Mouse (Mus musculus) mouse trophoblast stem cell (cell line): ENCODE data around the gene Josd1.

Experiments
- in situ Hi-C, 2 experiments: fragments of 300-500 bp; cut with MseI, MboI; formaldehyde crosslinking; loops; 2 replicates in 1 of 2; 3 replicates in 1 of 2; pipeline ENCODE4 v1.15.1; 2025

Gene Josd1

DNA sequence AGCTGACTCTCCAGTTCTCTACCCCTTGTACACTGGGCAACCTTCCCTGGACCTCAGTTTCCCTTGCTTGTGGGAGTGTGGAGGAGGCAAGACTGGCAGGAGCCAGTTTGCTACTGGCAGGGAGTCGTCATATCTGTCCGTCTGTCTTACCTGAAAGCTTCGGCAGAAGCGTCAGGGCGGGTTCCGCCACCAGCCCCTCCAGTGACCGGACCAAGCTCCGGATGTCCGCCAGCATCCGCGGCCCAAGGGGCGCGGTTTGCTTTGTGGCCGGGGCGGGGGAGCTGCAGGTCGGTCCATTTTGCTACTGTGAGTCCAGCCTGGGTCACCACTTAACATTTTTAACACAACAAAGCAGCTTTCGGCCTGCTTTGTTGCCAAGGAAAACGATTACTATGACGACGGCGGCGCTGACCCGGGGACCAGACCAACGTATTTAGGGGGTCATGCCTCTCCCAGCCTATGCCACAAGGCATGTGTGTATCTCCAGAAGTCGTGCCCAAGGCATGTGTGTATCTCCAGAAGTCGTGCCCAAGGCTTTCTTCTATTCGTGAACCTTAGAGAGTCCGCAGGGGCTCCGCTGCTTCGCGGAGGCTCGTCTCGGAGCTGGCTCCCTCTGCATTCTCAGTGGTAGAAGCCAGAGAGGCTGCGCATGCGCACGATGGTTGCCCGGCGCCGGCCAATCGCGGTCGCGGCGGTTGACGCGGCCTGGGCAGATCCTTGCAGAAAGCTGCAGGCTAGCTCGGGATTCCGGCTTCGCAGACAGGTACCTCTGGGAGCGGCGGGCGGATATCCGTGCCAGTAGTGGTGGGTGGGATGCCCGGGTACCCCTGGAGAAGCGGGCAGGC, 29.0 kb downstream of the Josd1 start, which contains the start of the genes Fam227a and Cby1:
Gene Fam227a (minus strand): TSS at position 426 of the 845 bp plus-strand sequence.
Gene Cby1 (plus strand): TSS at position 669 of the 845 bp plus-strand sequence.
- in situ Hi-C loops, result loop anchor here in 1 of 2 experiments (10.0 kb wide), 1 partner anchor 244 kb away; no protein-coding TSS in a partner anchor

DNA sequence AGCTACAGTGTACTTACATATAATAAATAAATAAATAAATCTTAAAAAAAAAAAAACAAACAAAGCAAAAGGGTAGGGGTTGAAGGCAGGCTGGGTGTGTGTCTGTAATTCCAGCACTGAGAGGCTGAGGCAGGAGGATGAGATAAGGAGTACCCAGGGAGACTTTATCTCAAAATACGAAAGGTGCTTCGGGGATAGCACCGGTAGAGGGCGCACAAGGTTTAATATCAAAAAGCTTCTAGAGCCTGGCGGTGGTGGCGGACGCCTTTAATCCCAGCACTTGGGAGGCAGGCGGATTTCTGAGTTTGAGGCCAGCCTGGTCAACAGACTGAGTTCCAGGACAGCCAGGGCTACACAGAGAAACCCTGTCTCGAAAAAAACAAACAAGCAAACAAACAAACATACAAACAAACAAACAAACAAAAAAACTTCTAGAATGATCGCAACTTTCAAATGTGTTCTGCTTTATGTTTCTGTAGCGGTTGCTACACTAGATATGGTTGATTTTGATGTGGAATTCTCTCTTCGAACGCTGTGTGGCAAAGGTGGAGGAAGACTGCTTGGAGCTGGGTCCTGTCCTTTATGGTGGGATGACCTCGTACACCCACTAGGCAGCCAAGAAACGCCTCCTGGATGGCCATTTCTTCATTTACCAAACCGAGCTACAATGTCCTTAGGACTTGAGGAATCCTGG, 29.7 kb downstream of the Josd1 start:
- in situ Hi-C loops, result loop anchor here in 1 of 2 experiments (10.0 kb wide), 1 partner anchor 243 kb away; no protein-coding TSS in a partner anchor

DNA sequence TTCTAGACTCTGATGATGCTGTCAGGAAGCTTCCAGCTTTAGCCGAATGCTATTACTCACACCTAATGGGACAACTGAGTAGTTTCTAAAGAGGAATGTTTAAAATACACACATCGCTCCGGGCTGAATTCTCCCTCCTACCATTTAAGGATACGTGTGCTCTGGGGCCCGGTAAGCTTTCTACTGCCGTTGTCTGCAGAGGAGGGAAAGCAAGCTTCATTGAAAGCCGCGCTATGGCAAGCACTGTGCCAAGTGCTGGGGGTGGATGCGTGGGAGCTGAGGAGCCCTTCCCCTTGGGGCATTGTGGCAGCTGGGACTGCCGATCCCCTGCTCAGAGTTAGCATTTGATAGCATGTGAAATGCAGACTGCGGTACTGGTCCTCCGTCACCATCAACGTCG, 31.3 kb downstream of the Josd1 start:
- in situ Hi-C loops, result loop anchor here in 1 of 2 experiments (10.0 kb wide), 1 partner anchor 242 kb away; no protein-coding TSS in a partner anchor

DNA sequence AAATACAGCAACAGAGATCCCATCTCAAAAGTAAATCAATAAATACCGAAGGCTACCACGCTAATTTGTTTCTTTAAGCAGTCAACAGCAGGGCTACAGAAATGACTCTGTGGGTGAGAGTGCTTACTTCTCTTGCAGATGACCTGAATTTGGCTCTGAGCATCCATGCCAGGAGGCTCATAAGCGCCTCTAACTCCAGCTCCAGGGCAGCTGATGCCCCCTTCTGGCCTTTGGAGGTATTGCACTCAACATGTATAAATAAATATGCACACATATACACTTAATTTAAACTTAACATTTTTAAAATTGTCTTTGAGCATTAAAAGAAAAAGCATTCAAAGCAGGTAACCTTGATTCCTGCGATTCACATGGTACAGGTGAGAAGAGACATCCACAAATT, 36.2 kb downstream of the Josd1 start:
- in situ Hi-C loops, result loop anchor here in 1 of 2 experiments (10.0 kb wide), 1 partner anchor 237 kb away; no protein-coding TSS in a partner anchor

DNA sequence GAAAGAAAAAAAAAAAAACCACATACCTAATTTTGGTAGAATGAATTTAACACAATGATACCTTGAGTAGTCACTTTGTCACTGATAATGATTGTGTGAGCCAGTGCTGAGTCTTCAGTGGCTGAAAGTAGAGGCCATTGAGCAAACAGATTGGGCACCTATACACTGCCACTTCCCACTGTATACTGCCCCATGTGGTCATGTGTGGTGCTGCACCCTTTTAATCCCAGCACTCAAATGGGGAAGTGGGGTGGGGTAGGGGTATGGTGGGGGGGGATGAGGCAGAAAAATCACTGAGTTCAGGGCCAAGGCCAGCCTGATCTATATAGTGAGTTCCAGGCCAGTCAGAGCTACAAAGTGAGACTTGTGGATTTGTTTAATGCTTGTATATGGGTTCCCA, 37.1 kb downstream of the Josd1 start:
- in situ Hi-C loops, result loop anchor here in 1 of 2 experiments (10.0 kb wide), 1 partner anchor 236 kb away; no protein-coding TSS in a partner anchor

DNA sequence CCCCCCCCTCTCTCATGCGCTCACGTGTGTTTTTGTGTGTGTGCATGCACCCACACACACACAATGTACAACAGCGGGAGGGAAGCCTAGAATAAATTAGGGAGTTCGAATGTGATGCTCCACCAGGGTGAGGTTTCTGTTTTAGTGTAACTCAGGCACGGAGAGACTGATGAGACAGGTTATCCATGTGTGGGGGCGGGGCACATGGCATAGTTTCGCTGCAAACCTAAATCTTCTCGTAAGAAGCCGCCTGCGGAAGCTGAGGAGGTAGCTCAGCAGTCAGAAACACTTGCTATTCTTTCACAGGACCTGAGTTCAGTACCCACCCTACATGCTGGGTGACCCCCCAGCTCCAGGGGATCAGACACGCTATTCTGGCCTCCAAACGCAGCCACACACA, 39.6 kb downstream of the Josd1 start:
- in situ Hi-C loops, result loop anchor here in 1 of 2 experiments (10.0 kb wide), 1 partner anchor 173 kb away; no protein-coding TSS in a partner anchor

DNA sequence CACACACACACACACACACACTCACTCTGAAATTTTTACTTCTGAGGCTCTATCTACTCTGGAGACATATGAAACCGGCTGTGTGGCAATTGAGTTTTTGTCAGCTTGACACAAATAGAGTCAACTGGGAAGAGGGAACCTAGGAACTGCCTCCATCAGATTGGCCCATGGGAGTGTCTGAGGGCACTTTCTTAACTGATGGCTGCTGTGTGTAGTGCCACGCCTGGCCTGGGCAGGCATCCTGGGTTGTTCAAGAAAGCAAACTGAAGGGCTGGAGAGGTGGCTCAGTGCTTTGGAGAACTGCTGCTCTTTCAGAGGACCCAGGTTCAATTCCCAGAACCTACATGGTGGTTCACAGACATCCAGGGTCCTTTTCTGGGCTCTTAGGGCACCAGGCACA, 42.2 kb downstream of the Josd1 start:
- in situ Hi-C loops, result loop anchor here in 1 of 2 experiments (10.0 kb wide), 1 partner anchor 171 kb away; no protein-coding TSS in a partner anchor

DNA sequence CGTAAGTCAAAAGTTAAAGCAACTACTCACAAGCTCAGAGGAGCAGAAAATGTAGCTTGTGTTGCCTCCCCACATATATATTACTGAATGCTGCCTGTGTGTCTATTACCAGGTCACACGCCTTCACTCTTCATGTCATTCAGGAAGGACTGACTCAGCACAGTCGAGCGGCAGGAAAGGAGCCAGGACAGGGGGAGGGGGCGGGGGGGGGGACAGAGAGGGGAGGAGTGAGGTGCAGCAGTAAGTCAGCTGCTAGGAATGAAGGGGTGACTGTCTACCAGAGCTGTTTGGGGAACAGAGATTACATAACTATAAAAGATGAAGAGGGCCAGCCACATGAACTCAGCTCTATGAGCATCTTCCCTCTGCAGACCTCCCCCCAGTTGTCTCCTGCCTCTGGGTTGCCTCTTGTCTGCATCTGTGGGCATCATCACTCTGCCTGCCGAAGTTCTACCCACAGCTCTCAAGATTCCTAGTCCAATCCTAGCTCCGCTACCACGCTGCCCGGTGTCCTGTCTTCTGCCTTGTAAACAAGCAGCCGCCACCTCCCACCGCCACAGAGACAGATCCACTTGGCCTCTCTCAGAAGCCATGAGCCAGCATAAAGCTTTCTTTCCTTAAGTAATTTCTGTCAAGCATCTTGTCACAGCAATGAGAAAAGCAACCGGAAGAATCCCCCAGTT, 46.4 kb downstream of the Josd1 start:
- in situ Hi-C loops, result loop anchor here in 1 of 2 experiments (10.0 kb wide), 1 partner anchor 166 kb away; no protein-coding TSS in a partner anchor

DNA sequence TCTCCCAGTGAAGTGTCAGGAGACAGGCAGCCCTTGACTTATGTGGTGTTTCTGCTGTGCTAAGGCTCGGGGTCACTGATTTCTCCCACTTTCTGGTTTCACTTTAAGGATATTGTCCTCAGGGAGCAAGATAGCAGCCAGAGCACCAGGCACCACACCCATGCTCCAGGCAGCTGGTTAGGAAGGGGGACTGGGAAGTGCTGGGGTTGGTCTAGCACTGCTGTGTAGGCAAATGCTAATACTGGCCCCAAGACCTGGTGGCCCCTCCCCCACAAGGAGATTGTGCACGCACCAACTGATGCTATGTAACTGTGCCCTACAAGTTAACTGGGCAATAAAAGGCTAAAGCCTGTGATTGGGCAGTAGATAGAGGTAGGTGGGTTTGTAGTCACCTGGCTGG, 57.2 kb downstream of the Josd1 start:
- in situ Hi-C loops, result no loop called here
